Mouse (Mus musculus): Measurements from ENCODE around the gene Ctdsp2. TPM values are rescaled to one million over a fixed set of nuclear protein-coding genes. Genes with fewer than 3 reads are reported as not detected.
A peak's percentile ranks its signal among the peaks of the same experiment; 100 is the strongest.

Gene Ctdsp2
- polyA plus RNA-seq, 1 experiment from 2014 or later, result 74.6 TPM

DNA sequence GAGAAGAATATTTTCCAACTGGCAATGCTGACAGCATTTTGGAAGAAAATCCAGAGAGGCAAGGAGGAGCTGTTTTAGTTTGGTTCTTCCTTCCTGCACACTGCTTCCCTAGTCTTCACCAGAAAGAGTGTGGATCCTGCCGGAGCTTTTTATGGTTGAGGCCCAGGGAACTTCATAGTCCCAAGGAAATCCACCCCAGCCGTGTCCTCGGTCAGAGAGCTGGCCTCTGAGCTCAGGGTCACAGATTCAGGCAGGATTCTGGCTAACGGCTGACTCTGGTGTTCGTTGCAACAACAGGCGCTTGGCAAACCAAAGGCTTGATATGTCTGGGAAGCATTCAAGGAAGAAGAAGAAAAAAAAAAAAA is 15.6 kb upstream of the Ctdsp2 start:
- no peak overlapping the region for H3K4me2 ChIP-seq
- H3K4me1 ChIP-seq (replicated peaks), result peaks cover 21% of the 10 kb centered on the region
- H3K27ac ChIP-seq, result peak overlapping the region; percentile 88
- no peak overlapping the region for H3K4me3 ChIP-seq (replicated peaks)
- no peak overlapping the region for H3K9ac ChIP-seq (replicated peaks)
- H3K27me3 ChIP-seq, result 0 out of 2 replicates have a peak, but pooled peaks cover 5% of the 10 kb centered on the region
- ATAC-seq (ENCODE audit: insufficient number of reproducible peaks, insufficient read depth, low FRiP score, low TSS enrichment, low read depth), result no peak
- no peaks in the 10 kb centered on the region for H3K9me3 ChIP-seq
- H3K36me3 ChIP-seq, result no peaks in the 10 kb centered on the region
- 17% methylated on average over 6 of the region's 6 CpGs for WGBS

DNA sequence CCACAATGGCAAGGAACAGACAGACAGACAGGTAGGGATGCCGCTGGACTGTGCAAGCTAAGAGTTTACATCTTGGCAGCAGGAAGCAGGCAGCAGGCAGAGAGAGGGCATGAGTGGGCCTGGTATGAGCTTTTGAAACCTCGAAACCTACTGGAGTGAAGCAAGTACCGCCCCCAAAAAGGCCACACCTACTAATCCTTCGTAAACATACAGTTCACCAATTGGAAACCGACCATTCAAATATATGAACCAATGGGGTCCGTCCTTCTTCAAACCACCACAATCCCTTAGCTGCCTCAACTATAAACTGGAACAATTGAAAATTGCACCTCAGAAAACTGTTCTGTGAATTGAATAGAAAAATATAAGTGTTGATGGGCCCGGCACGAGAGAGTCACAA is 14.7 kb upstream of the Ctdsp2 start:
- Histone ChIP-seq H3K4me3 (replicated peaks) (no peak overlapping the region), H3K27me3 (0 out of 2 replicates have a peak, but pooled peaks cover 5% of the 10 kb centered on the region), H3K4me1 (replicated peaks) (peaks cover 21% of the 10 kb centered on the region), H3K9ac (replicated peaks) (no peak overlapping the region), H3K27ac (peak overlapping the region; percentile 88; the same call in 1 of the 2 replicates), H3K36me3 (no peaks in the 10 kb centered on the region), H3K9me3 (no peaks in the 10 kb centered on the region), H3K4me2 (no peak overlapping the region)
- ATAC-seq (ENCODE audit: insufficient number of reproducible peaks, insufficient read depth, low FRiP score, low TSS enrichment, low read depth), result no peak
- 88% methylated on average over 8 of the region's 8 CpGs for WGBS

DNA sequence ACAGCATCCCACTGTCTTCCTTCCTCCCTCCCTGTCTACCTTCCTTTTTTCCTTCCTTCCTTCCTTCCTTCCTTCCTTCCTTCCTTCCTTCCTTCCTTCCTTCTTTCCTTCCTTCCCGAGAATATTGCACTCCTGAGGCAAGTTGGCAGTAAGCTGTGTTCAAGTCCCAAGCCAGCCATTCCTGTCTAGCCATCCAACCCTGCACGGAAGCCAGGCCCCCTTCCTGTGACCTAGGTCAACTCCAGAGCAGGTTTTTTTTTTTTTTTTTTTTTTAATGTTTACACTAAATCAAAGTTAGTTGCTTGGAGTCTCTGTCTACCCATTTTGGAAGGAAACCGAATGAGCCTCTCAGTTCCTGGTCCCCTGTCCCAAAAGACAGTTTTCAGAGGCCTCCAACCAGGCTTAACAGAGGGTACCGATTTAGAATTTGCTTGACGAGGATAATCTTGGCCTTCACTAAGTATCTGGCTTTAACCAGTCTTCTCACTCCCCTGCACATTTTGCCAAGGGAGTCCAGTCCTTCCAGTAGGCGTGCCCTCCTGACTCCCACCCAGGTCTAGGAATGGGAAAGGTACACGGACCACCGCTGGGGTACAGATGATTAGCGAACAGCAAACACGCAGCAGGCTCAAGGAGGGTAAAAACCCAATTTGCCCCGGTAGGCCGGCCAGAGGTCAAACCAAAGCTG is 7.0 kb upstream of the Ctdsp2 start:
- Histone ChIP-seq H3K4me3 (replicated peaks) (peak overlapping the region; percentile 6; the same call in 1 of the 2 replicates), H3K4me1 (replicated peaks) (peaks cover 27% of the 10 kb centered on the region), H3K27me3 (no peaks in the 10 kb centered on the region), H3K9me3 (no peaks in the 10 kb centered on the region), H3K9ac (replicated peaks) (no peak overlapping the region), H3K4me2 (peak overlapping the region; percentile 50), H3K27ac (peak overlapping the region; percentile 85), H3K36me3 (no peaks in the 10 kb centered on the region)
- 8% methylated on average over 12 of the region's 12 CpGs for WGBS
- peak; percentile 62 for ATAC-seq (ENCODE audit: insufficient number of reproducible peaks, insufficient read depth, low FRiP score, low TSS enrichment, low read depth)

DNA sequence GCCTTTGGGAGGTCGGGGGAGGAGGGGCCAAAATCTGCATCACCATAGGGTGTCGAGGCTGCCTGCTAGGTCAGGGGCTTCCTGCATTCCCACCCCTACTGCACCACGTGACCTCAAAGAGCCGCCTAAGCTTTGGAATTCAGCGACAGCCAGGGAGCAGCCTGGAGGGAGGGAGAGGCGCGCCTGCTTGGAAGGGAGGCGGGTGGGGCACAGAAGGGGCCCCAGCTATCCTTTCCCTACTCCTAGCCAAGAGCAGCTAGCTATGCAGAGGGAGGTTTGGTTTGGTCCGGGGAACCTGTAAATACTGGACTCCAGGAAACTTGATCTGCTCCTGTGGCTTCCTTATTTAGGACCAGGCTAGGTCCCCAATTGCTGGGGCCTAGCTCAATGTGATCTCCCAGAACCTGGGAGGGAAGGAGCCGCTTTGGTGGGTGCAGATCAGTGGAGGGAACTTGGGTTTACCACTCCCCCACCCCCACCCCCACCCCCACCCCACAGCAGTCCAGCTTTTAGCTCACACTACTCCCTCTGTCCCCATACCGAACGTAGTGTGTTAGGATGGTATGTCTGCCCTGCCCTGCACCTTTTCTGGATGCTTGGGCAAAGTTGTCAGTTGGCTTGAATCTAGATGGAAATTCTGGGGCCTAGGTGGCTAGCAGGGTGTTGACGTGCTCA is 6.3 kb upstream of the Ctdsp2 start:
- Histone ChIP-seq H3K4me3 (replicated peaks) (peak overlapping the region; percentile 6; the same call in 1 of the 2 replicates), H3K9ac (replicated peaks) (0 out of 2 replicates have a peak overlapping the region, but pooled peaks have one; percentile 23), H3K4me1 (replicated peaks) (peaks cover 27% of the 10 kb centered on the region), H3K27ac (peak overlapping the region; percentile 85), H3K9me3 (no peaks in the 10 kb centered on the region), H3K36me3 (no peaks in the 10 kb centered on the region), H3K27me3 (no peaks in the 10 kb centered on the region), H3K4me2 (peak overlapping the region; percentile 50)
- ATAC-seq (ENCODE audit: insufficient number of reproducible peaks, insufficient read depth, low FRiP score, low TSS enrichment, low read depth), result peak; percentile 88
- 6% methylated on average over 13 of the region's 13 CpGs for WGBS

DNA sequence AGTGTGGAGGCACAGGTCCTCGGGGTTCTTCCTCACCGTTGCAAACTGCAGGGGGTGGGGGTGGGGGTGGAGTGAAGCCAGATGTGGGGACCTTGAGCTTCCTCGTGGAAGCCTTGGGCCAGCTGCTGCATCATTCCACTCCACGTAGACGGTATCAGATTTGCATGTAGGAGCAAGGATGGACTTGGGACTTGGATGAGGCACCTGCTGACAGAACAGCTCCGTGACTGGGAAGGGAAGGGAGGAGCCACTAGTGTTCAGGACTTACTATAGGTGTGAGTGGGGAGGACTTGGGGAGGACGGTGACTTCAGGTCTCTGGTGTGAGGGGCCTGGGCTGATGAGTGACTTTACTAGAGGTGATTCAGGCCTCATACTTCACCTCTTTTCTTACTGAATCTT is 5.5 kb upstream of the Ctdsp2 start:
- WGBS, result 25% methylated on average over 7 of the region's 7 CpGs
- H3K4me3 ChIP-seq (replicated peaks), result no peak overlapping the region
- no peaks in the 10 kb centered on the region for H3K9me3 ChIP-seq
- ATAC-seq (ENCODE audit: insufficient number of reproducible peaks, insufficient read depth, low FRiP score, low TSS enrichment, low read depth), result no peak
- H3K36me3 ChIP-seq, result no peaks in the 10 kb centered on the region
- H3K9ac ChIP-seq (replicated peaks), result 0 out of 2 replicates have a peak overlapping the region, but pooled peaks have one; percentile 23
- no peaks in the 10 kb centered on the region for H3K27me3 ChIP-seq
- H3K4me1 ChIP-seq (replicated peaks), result peaks cover 33% of the 10 kb centered on the region
- peak overlapping the region; percentile 50; the same call in 1 of the 2 replicates for H3K4me2 ChIP-seq
- peak overlapping the region; percentile 85 for H3K27ac ChIP-seq

DNA sequence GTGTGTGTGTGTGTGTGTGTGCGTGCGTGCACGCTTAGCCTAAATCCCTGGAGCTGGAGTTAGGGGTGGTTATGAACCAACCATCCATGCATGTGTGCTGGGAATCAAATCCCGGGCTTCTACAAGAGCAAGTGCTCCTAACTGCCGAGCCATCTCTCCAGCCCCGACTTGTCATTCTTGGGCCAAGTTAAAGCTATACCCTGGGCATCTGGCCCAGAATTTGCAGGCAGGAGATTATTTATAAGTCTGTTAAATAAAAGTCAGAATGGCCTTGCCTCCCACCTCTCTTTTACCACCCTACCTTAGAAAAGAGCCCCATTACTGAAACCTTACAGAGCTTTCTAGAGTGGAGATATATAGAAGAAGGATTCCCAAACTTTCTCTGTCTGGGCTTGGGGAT is 2.8 kb upstream of the Ctdsp2 start:
- H3K27ac ChIP-seq, result no peak overlapping the region
- no peaks in the 10 kb centered on the region for H3K9me3 ChIP-seq
- no peaks in the 10 kb centered on the region for H3K36me3 ChIP-seq
- H3K4me2 ChIP-seq, result no peak overlapping the region
- H3K4me1 ChIP-seq (replicated peaks), result peaks cover 39% of the 10 kb centered on the region
- H3K4me3 ChIP-seq (replicated peaks), result no peak overlapping the region
- ATAC-seq (ENCODE audit: insufficient number of reproducible peaks, insufficient read depth, low FRiP score, low TSS enrichment, low read depth), result no peak
- no peak overlapping the region for H3K9ac ChIP-seq (replicated peaks)
- H3K27me3 ChIP-seq, result no peaks in the 10 kb centered on the region
- WGBS, result 91% methylated on average over 6 of the region's 6 CpGs

DNA sequence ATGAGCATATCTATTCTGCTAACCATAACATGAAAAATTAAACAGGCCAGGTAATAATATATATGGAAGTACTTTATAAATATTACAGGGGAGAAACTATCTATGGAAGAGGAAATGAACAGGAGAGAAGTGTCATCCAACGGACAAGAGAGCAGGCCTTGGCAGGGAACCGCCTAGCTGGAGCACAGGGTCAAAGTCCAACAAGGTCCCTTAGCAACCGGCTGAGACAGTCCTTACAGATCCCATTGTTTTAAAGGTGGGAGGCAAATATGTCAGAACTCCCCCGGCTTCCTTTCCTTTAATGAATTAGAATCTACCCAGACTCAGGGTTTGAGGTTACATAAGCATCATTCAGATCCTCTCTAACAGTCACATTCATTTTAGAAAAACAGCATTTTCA is 1.4 kb upstream of the Ctdsp2 start:
- no peak overlapping the region for H3K27ac ChIP-seq
- no peaks in the 10 kb centered on the region for H3K9me3 ChIP-seq
- H3K4me3 ChIP-seq (replicated peaks), result no peak overlapping the region
- no peak overlapping the region for H3K9ac ChIP-seq (replicated peaks)
- no peaks in the 10 kb centered on the region for H3K27me3 ChIP-seq
- no peaks in the 10 kb centered on the region for H3K36me3 ChIP-seq
- no peak for ATAC-seq (ENCODE audit: insufficient number of reproducible peaks, insufficient read depth, low FRiP score, low TSS enrichment, low read depth)
- no peak overlapping the region for H3K4me2 ChIP-seq
- peaks cover 40% of the 10 kb centered on the region for H3K4me1 ChIP-seq (replicated peaks)
- 78% methylated on average over 4 of the region's 4 CpGs for WGBS

DNA sequence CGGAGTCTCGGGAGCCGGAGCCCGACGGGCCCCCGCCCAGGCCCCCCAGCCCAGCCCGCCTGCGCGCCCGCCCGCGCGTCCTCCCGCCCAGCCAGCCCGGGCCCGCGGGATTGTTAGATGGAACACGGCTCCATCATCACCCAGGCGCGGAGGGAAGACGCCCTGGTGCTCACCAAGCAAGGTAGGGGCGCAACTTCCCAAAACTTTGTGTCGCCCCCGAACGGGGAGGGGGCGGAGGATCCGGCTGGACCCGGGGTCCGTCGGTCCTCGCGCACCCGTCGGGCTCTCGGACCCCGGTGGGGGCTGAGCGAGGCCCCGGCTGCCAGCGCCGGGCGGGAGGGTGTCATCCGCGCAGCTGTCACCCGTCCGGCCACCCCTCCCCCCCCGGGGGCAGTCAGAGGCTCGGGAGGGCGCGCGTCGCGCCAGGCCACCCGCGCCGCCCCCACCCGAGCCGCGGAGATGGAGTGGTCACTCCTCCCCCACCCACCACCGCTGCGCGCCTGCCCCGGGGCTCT is 661 bp downstream of the Ctdsp2 start:
- Histone ChIP-seq H3K4me3 (replicated peaks) (peak overlapping the region; percentile 100), H3K27me3 (no peaks in the 10 kb centered on the region), H3K36me3 (peaks cover 18% of the 10 kb centered on the region), H3K4me1 (replicated peaks) (peaks cover 48% of the 10 kb centered on the region), H3K4me2 (peak overlapping the region; percentile 98), H3K9ac (replicated peaks) (peak overlapping the region; percentile 98), H3K27ac (peak overlapping the region; percentile 100), H3K9me3 (no peaks in the 10 kb centered on the region)
- no peak; the same call in 1 of the 2 replicates for ATAC-seq (ENCODE audit: insufficient number of reproducible peaks, insufficient read depth, low FRiP score, low TSS enrichment, low read depth)
- 0% methylated on average over 38 of the region's 62 CpGs for WGBS

DNA sequence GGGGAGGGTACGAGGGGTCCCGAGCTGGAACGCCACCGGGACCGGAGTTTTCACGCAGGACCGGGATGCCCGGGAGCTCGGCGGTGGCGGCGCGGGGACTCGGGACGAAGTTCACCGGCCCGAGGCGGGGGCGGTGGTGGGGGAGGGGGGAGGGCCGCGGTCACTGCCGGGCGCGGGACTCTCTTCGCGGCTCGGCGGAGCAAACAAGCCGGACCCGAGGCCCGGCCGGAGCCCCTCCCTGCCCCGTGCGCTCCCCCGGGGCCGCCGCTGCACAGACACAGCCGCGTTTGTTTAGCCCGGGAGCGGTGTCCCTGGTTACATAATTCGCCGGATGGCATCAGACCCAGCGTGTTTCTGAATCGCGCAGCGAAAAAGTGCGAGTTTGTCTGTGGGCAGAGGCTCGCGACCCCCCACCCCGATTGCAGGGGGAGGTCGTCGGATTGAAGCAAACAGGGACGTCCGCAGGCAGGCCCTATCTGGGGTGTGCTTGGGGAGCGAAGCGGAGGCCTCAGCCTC is 1.2 kb downstream of the Ctdsp2 start:
- Histone ChIP-seq H3K9me3 (no peaks in the 10 kb centered on the region), H3K4me3 (replicated peaks) (peak overlapping the region; percentile 100), H3K27ac (peak overlapping the region; percentile 100), H3K27me3 (no peaks in the 10 kb centered on the region), H3K4me2 (peak overlapping the region; percentile 98), H3K9ac (replicated peaks) (peak overlapping the region; percentile 98), H3K36me3 (peaks cover 19% of the 10 kb centered on the region), H3K4me1 (replicated peaks) (peaks cover 53% of the 10 kb centered on the region)
- ATAC-seq (ENCODE audit: insufficient number of reproducible peaks, insufficient read depth, low FRiP score, low TSS enrichment, low read depth), result no peak
- under 1% methylated on average over 42 of the region's 57 CpGs for WGBS

DNA sequence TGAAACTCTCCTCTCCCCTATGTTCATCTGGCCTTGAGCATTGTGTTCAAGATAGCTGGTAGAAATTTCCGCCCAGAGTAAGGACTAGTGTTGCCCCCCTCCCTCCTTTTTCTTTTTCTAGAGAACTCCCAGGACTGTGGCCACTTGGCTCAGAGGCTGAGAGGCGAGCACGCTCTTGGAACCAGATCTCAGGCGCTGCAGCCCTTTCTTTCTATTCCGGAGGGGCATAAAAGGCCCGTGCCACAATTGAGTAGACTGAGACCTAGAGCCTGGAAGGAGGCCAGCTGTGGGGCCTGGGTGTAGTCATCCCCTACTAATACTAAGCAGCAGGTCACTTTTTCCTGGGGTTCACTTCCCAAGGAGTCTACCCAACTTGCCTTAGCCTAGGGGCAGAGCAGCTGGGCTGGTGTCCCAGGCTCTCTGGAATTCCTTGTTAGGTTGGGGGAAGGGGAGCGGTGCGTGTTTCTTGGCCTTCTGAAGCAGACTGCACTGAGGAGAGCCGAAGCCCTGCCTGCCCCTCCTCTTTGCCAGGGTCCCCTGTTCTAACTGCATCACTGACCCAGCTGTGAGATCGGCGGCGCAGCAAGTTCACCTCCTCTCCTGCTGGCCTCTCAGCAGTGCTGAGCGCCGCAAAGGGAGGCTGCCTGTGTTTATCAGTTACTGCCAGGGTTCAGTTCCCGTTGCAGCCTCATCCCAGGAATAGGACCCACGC is 1.9 kb downstream of the Ctdsp2 start:
- Histone ChIP-seq H3K4me2 (peak overlapping the region; percentile 98), H3K27me3 (no peaks in the 10 kb centered on the region), H3K27ac (peak overlapping the region; percentile 100), H3K36me3 (peaks cover 24% of the 10 kb centered on the region), H3K9me3 (no peaks in the 10 kb centered on the region), H3K9ac (replicated peaks) (peak overlapping the region; percentile 98), H3K4me1 (replicated peaks) (peaks cover 60% of the 10 kb centered on the region), H3K4me3 (replicated peaks) (peak overlapping the region; percentile 100)
- WGBS, result 3% methylated on average over 16 of the region's 16 CpGs
- no peak for ATAC-seq (ENCODE audit: insufficient number of reproducible peaks, insufficient read depth, low FRiP score, low TSS enrichment, low read depth)
